Mouse (Mus musculus) inflammation-experienced regulatory T-cells, adult 6 months (primary cell): ENCODE data around the gene Phykpl. TPM values are rescaled to one million over a fixed set of nuclear protein-coding genes. Genes with fewer than 3 reads are reported as not detected.

Experiments used
- ATAC-seq: one replicate; pipeline ENCODE4 v1.8.0; 2017
- polyA plus RNA-seq, 3 experiments: library from polyadenylated mRNA; unstranded; fragments of 100-300 nt; shearing (Covaris generic); gene quantifications; one replicate each; pipeline ENCODE4 v1.2.1; 2017

The Phykpl gene
- polyA plus RNA-seq, 3 experiments from 2014 or later: 25.2 to 33.5 (median 27.6) TPM

DNA sequence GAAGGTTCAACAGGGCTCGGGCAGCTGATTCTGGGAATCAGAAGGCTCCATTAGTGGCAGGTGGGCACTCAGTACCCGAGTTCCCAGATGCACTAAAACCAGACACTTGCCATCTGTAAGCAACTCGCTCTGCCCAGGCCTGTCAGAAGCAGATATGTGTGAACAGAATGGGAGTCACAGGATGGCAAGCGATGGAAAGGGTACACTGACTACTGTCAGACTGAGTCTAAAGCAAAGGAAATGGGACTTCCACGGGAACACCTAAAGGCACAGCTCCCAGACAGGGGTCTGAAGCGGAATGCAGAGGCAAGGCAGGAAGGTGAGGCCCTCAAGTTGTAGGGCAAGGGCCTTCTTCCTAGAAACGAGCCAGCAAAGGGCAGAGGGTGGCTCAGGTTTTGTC is 61.7 kb downstream of the Phykpl start:
- no peak for ATAC-seq

- ATAC-seq: no peak
Observed at GRCm38 (mm10) chr11:51646751-51647667, 62.5 kb downstream of the Phykpl start.

DNA sequence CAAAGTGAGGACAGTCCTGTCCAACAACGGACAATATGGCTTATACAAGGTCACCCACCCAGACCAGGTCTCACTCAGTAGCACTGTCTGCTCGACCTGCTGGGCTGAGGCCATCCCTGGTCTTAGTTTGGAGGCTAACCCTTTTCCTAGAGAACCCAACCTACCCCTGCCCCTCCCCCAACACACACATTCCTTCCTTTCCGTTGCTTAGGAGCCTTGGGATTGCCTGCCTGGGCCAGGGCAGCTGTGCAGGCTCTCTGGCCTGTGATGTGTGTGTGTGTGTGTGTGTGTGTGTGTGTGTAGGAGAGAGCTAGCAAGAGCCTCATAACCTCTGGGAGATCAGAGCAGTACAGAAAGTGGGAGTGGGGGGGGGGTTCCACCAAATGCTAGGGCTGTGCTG is 64.0 kb downstream of the Phykpl start:
- no peak for ATAC-seq

DNA sequence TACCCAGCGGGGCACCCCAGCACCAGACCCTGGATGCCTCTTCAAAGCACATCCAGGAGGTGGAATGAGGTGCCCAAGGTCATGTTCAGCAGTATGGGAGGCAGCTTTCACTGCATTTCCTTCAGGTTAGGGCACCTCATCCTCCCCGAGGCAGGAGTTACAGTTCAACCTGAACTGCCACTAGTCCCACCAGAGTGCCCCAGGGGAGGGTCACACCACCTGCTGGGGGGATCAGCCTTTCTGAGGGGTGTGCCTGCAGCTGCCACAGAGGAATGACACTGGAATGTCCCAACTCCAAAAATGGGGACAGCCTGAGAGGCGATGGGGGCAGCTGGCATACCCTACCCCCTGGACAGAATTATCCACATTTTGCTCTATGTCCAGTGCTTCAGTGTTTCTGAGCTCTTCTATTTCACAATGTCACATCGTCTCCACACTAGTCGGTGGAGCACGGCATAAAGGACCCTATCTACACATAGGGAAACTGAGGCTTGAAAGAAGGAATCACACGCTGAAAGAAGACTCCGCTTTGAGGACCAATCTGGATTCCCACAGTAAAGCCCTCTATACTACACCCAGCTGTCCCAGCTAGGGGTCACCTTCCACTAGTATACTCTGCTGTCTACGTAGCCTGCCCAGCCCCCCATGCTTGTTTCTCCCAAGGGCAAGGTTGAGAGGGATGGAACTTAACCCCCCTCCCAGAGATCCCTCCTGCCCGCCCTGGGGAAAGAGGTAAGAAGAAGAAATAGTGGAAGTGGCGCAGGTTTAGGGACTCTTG is 64.7 kb downstream of the Phykpl start:
- no peak for ATAC-seq

- ATAC-seq: peak; percentile 39
Observed at GRCm38 (mm10) chr11:51649889-51650199, 65.3 kb downstream of the Phykpl start.

GRCm38 (mm10) chr11:51650261-51650660 is 65.7 kb downstream of the Phykpl start:
- peak; percentile 17 for ATAC-seq

DNA sequence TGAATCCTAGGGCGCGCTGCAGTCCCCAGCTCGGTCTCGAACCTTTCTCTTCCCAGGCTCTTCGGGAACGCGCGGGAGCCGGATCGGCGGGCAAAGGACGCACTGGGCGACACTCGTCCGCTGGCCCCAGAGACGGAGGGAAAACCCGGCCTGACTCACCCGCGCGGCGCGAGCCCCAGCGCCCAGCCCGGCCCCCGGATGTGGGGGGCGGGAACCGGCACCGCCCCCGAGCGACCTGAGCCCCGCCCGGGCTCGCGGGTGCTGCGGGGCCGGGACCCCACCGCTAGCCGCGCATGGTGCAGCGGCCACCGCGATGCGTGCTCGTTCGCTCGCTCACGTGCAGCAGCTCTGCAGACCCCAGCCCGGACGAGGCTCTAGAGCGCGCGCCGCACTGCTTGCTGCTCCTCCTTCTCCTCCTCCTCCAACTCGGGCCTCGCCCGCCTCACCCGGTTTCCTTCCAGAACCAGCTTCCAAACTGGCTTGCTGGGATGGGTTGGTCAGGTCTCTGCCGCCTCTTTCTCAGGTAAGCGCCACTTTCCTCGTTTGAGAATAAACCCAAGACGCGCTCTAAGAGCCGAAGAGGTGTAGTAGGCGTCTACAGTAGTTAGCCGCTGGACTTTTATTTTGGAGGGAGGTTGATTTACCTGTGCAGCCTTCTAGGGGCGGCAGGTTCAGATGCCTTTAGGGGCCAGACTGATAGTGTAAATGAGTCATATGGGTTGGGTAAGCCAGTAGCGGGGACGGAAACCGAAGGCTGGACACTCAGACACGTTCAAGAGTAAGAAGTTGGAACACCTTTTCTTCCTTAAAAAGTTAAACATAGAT is 66.3 kb downstream of the Phykpl start, which contains the start of the genes N4bp3 and D930048N14Rik:
Gene N4bp3, minus strand, starts transcription at position 152 of the 825 bp plus-strand sequence.
Gene D930048N14Rik, plus strand, starts transcription at position 264 of the 825 bp plus-strand sequence.
- peak; percentile 81 for ATAC-seq

GRCm38 (mm10) chr11:51652889-51653418 is 68.4 kb downstream of the Phykpl start:
- no peak for ATAC-seq

GRCm38 (mm10) chr11:51653736-51654135 is 69.2 kb downstream of the Phykpl start:
- ATAC-seq: no peak

Other genes with a start within 250 kb of the Phykpl start
- 10 to 100 TPM; 32.6 to 39.5 (median 35.5) TPM for gene Hnrnpab, start 22.1 kb downstream of the Phykpl start, polyA plus RNA-seq
- 100 to 1,000 TPM; 100 to 149 (median 102) TPM for gene Nhp2, start 35.0 kb downstream of the Phykpl start, polyA plus RNA-seq
- gene Rmnd5b, start 51.1 kb downstream of the Phykpl start, polyA plus RNA-seq: 10 to 100 TPM; 35.7 to 40.3 (median 38.6) TPM
- 1 to 10 TPM; 1.3 to 2.4 (median 1.4) TPM for gene N4bp3, start 66.1 kb downstream of the Phykpl start, polyA plus RNA-seq
- 1 to 10 TPM in 2 of 3 experiments, under 1 TPM in 1; 0.86 to 1.5 (median 1.0) TPM for gene D930048N14Rik, start 66.2 kb downstream of the Phykpl start, polyA plus RNA-seq
- gene 0610009B22Rik, start 104.1 kb downstream of the Phykpl start, polyA plus RNA-seq: 10 to 100 TPM; 16.8 to 30.5 (median 21.6) TPM
- 10 to 100 TPM; 15.3 to 22.3 (median 19.0) TPM for gene Sec24a, start 178.9 kb downstream of the Phykpl start, polyA plus RNA-seq
- 100 to 1,000 TPM; 128 to 162 (median 150) TPM for gene Sar1b, start 178.9 kb downstream of the Phykpl start, polyA plus RNA-seq